Mouse (Mus musculus) granulocyte monocyte progenitor cell, adult 5-6 weeks (primary cell): ENCODE results near the gene B3gnt8. TPM values are rescaled to one million over a fixed set of nuclear protein-coding genes. Genes with fewer than 3 reads are reported as not detected.

ENCODE experiments used
- ATAC-seq: replicated peaks from 2 replicates; pipeline ENCODE4 v1.8.0; 2016; ENCODE audit warnings: mild to moderate bottlenecking, moderate TSS enrichment, inconsistent platforms; ENCODE audit not compliant: poor library complexity, severe bottlenecking
- total RNA-seq, 2 experiments: library from RNA; stranded (forward) in 1 of 2; stranded (reverse) in 1 of 2; fragments of 200-712, 200-1000 nt in 1 of 2; fragments of >200 nt in 1 of 2; fragmentation: Nextera tagmentation in 1 of 2; gene quantifications; 2 replicates each; pipeline ENCODE4 v1.2.3; 2014 to 2017

Gene B3gnt8
- total RNA-seq (2014; fragmentation: Nextera tagmentation) (18.7 and 26.1 TPM in 2 replicates), total RNA-seq (2017) (14.6 and 22.9 TPM in 2 replicates)

GRCm38 (mm10) chr7:25626509-25627430, at the start of gene B3gnt8:
B3gnt8 (plus strand) TSS chr7:25626654.
- ATAC-seq, result peak; percentile 12

GRCm38 (mm10) chr7:25576793-25577437, 49.5 kb upstream of the B3gnt8 start:
- ATAC-seq, result peak; percentile 99

- ATAC-seq, result peak; percentile 52
These were observed 47.0 kb upstream of the B3gnt8 start for GRCm38 (mm10) chr7:25579441-25579840.

- no peak for ATAC-seq
These were observed 44.1 kb upstream of the B3gnt8 start for GRCm38 (mm10) chr7:25582301-25582810.

GRCm38 (mm10) chr7:25584651-25585050, 41.8 kb upstream of the B3gnt8 start:
- ATAC-seq, result no peak

- ATAC-seq, result no peak
These were observed 40.9 kb upstream of the B3gnt8 start for GRCm38 (mm10) chr7:25585351-25586204.

GRCm38 (mm10) chr7:25591226-25591625, 35.2 kb upstream of the B3gnt8 start:
- ATAC-seq, result no peak

GRCm38 (mm10) chr7:25593859-25594258, 32.6 kb upstream of the B3gnt8 start:
- ATAC-seq, result no peak

GRCm38 (mm10) chr7:25599663-25600062, 26.8 kb upstream of the B3gnt8 start:
- peak; percentile 96 for ATAC-seq

GRCm38 (mm10) chr7:25600666-25601065, 25.8 kb upstream of the B3gnt8 start:
- no peak for ATAC-seq

- ATAC-seq, result no peak
These were observed 25.1 kb upstream of the B3gnt8 start for GRCm38 (mm10) chr7:25601346-25601745.

- ATAC-seq, result peak; percentile 67
These were observed 19.8 kb upstream of the B3gnt8 start for GRCm38 (mm10) chr7:25606625-25607063.

- ATAC-seq, result no peak
These were observed 19.3 kb upstream of the B3gnt8 start for GRCm38 (mm10) chr7:25607196-25607595.

- peak; percentile 60 for ATAC-seq
These were observed 16.4 kb upstream of the B3gnt8 start for GRCm38 (mm10) chr7:25610056-25610455.

GRCm38 (mm10) chr7:25611501-25611900, 15.0 kb upstream of the B3gnt8 start:
- ATAC-seq, result no peak

- no peak for ATAC-seq
These were observed 12.4 kb upstream of the B3gnt8 start for GRCm38 (mm10) chr7:25614086-25614485.

- no peak for ATAC-seq
These were observed 11.4 kb upstream of the B3gnt8 start for GRCm38 (mm10) chr7:25614831-25615705.

GRCm38 (mm10) chr7:25615706-25616011, 10.8 kb upstream of the B3gnt8 start, which contains the start of gene Erich4:
Erich4 (minus strand) TSS chr7:25615892.
- ATAC-seq, result no peak
